Mouse (Mus musculus) MEL (cell line): ENCODE results near the gene Acss2. TPM values are rescaled to one million over a fixed set of nuclear protein-coding genes. Genes with fewer than 3 reads are reported as not detected.

Experiments used
- DNase-seq: peaks from one replicate; pipeline ENCODE4 v3.0.0; 2011; ENCODE audit warnings: low read depth, low spot score
- H3K27ac ChIP-seq: 2 replicates; pipeline ENCODE4 v1.5.1; 2012; ENCODE audit warnings: low read depth, mild to moderate bottlenecking, control low read depth, low read length, moderate library complexity; ENCODE audit not compliant: control insufficient read depth
- H3K27me3 ChIP-seq, 2 experiments: fragments of 150-350 bp in 1 of 2; sonication (generic) in 1 of 2; 2 replicates each; pipeline ENCODE4 v1.6.1; 2012; ENCODE audit warnings: low read length in 2 of 2, mild to moderate bottlenecking in 2 of 2, improper control_type of control experiment in 1 of 2, moderate library complexity in 1 of 2; ENCODE audit not compliant: insufficient read depth in 2 of 2, control insufficient read depth in 1 of 2
- H3K36me3 ChIP-seq, 2 experiments: 2 replicates each; pipeline ENCODE4 v1.6.1; 2012 to 2014; ENCODE audit warnings: low read length in 2 of 2, improper control_type of control experiment in 1 of 2, inconsistent platforms in 1 of 2, mild to moderate bottlenecking in 1 of 2; ENCODE audit not compliant: insufficient read depth in 2 of 2, control insufficient read depth in 1 of 2
- H3K4me1 ChIP-seq, 2 experiments: fragments of 150-350 bp in 1 of 2; sonication (generic) in 1 of 2; 2 replicates each; pipeline ENCODE4 v1.6.1; 2012; ENCODE audit warnings: low read length in 2 of 2, improper control_type of control experiment in 1 of 2, mild to moderate bottlenecking in 1 of 2; ENCODE audit not compliant: insufficient read depth in 2 of 2, control insufficient read depth in 1 of 2
- H3K4me3 ChIP-seq, 2 experiments: fragments of 150-350 bp in 1 of 2; sonication (generic) in 1 of 2; 2 replicates each; pipeline ENCODE4 v1.5.1; 2012; ENCODE audit warnings: low read depth in 2 of 2, low read length in 2 of 2, mild to moderate bottlenecking in 2 of 2, moderate library complexity in 2 of 2, control low read depth in 1 of 2, improper control_type of control experiment in 1 of 2; ENCODE audit not compliant: control insufficient read depth in 1 of 2, insufficient read depth in 1 of 2
- H3K79me2 ChIP-seq: 2 replicates; pipeline ENCODE4 v1.6.1; 2012; ENCODE audit warnings: mild to moderate bottlenecking, low read length, moderate library complexity; ENCODE audit not compliant: control insufficient read depth, poor library complexity, insufficient read depth
- H3K9ac ChIP-seq: 2 replicates; pipeline ENCODE4 v1.6.1; 2012; ENCODE audit warnings: low read depth, mild to moderate bottlenecking, control low read depth, low read length, moderate library complexity; ENCODE audit not compliant: control insufficient read depth, poor library complexity, severe bottlenecking
- H3K9me3 ChIP-seq: fragments of 150-350 bp; sonication (generic); replicated peaks from 2 replicates; pipeline ENCODE4 v1.6.1; 2012; ENCODE audit warnings: mild to moderate bottlenecking, low read length, improper control_type of control experiment, moderate library complexity; ENCODE audit not compliant: insufficient read depth
- BHLHE40 ChIP-seq: IDR thresholded peaks from 2 replicates; pipeline ENCODE4 v1.6.1; 2012; ENCODE audit warnings: low read depth, mild to moderate bottlenecking, inconsistent platforms, low read length, improper control_type of control experiment, borderline replicate concordance
- CHD2 ChIP-seq: IDR thresholded peaks from 2 replicates; pipeline ENCODE4 v1.6.1; 2011; ENCODE audit warnings: low read length, improper control_type of control experiment
- CTCF ChIP-seq, 3 experiments: IDR thresholded peaks in 2 of 3; conservative IDR thresholded peaks in 1 of 3; 2 replicates each; pipeline ENCODE4 v1.5.1; 2011 to 2012; ENCODE audit warnings: low read length in 3 of 3, low read depth in 2 of 3, mild to moderate bottlenecking in 2 of 3, improper control_type of control experiment in 1 of 3, inconsistent platforms in 1 of 3, mixed read lengths in 1 of 3, moderate library complexity in 1 of 3; ENCODE audit not compliant: control insufficient read depth in 1 of 3, insufficient read depth in 1 of 3, poor library complexity in 1 of 3, severe bottlenecking in 1 of 3
- E2F4 ChIP-seq: IDR thresholded peaks from 2 replicates; pipeline ENCODE4 v1.6.1; 2011; ENCODE audit warnings: low read depth, low read length, improper control_type of control experiment, borderline replicate concordance
- ELF1 ChIP-seq: IDR thresholded peaks from 2 replicates; pipeline ENCODE4 v1.6.1; 2014; ENCODE audit warnings: low read depth, mild to moderate bottlenecking, inconsistent platforms, low read length, improper control_type of control experiment, moderate library complexity
- ETS1 ChIP-seq: IDR thresholded peaks from 2 replicates; pipeline ENCODE4 v1.6.1; 2012; ENCODE audit warnings: low read depth, mild to moderate bottlenecking, inconsistent platforms, low read length, improper control_type of control experiment, moderate library complexity
- GABPA ChIP-seq: IDR thresholded peaks from 2 replicates; pipeline ENCODE4 v1.6.1; 2012; ENCODE audit warnings: low read depth, mild to moderate bottlenecking, inconsistent platforms, low read length, improper control_type of control experiment, moderate library complexity
- GATA1 ChIP-seq: IDR thresholded peaks from 2 replicates; pipeline ENCODE4 v1.6.1; 2011; ENCODE audit warnings: low read depth, low read length, improper control_type of control experiment
- HCFC1 ChIP-seq: IDR thresholded peaks from 2 replicates; pipeline ENCODE4 v1.6.1; 2012; ENCODE audit warnings: low read depth, mild to moderate bottlenecking, inconsistent platforms, low read length, improper control_type of control experiment, moderate library complexity
- JUND ChIP-seq: IDR thresholded peaks from 2 replicates; pipeline ENCODE4 v1.6.1; 2011; ENCODE audit warnings: low read depth, mild to moderate bottlenecking, improper control_type of control experiment, low read length
- MAFK ChIP-seq: IDR thresholded peaks from 2 replicates; pipeline ENCODE4 v1.6.1; 2011; ENCODE audit warnings: low read depth, mild to moderate bottlenecking, low read length, improper control_type of control experiment, borderline replicate concordance
- MAX ChIP-seq: IDR thresholded peaks from 2 replicates; pipeline ENCODE4 v1.6.1; 2011; ENCODE audit warnings: low read length, improper control_type of control experiment
- MAZ ChIP-seq: IDR thresholded peaks from 2 replicates; pipeline ENCODE4 v1.6.1; 2012; ENCODE audit warnings: low read depth, mild to moderate bottlenecking, inconsistent platforms, low read length, improper control_type of control experiment
- MEF2A ChIP-seq: IDR thresholded peaks from 2 replicates; pipeline ENCODE4 v1.6.1; 2014; ENCODE audit warnings: low read depth, mild to moderate bottlenecking, inconsistent platforms, low read length, improper control_type of control experiment; ENCODE audit not compliant: poor library complexity, insufficient replicate concordance, severe bottlenecking; ENCODE audit errors: extremely low read depth
- MXI1 ChIP-seq: IDR thresholded peaks from 2 replicates; pipeline ENCODE4 v1.6.1; 2011; ENCODE audit warnings: mild to moderate bottlenecking, low read depth, low read length, improper control_type of control experiment
- MYB ChIP-seq: IDR thresholded peaks from 2 replicates; pipeline ENCODE4 v1.6.1; 2011; ENCODE audit warnings: mild to moderate bottlenecking, low read depth, low read length, improper control_type of control experiment
- MYC ChIP-seq: IDR thresholded peaks from 2 replicates; pipeline ENCODE4 v1.6.1; 2011; ENCODE audit warnings: low read depth, mild to moderate bottlenecking, low read length, improper control_type of control experiment, moderate library complexity
- NELFE ChIP-seq: IDR thresholded peaks from 2 replicates; pipeline ENCODE4 v1.6.1; 2011; ENCODE audit warnings: low read depth, low read length, improper control_type of control experiment
- NRF1 ChIP-seq: IDR thresholded peaks from 2 replicates; pipeline ENCODE4 v1.6.1; 2014; ENCODE audit warnings: low read depth, mild to moderate bottlenecking, inconsistent platforms, low read length, improper control_type of control experiment, moderate library complexity; ENCODE audit not compliant: poor library complexity, insufficient read depth, severe bottlenecking
- POLR2A ChIP-seq, 2 experiments: IDR thresholded peaks; 2 replicates each; pipeline ENCODE4 v1.6.1; 2011 to 2012; ENCODE audit warnings: low read length in 2 of 2, mild to moderate bottlenecking in 2 of 2, control low read depth in 1 of 2, improper control_type of control experiment in 1 of 2, low read depth in 1 of 2, moderate library complexity in 1 of 2; ENCODE audit not compliant: control insufficient read depth in 1 of 2, insufficient read depth in 1 of 2, poor library complexity in 1 of 2
- POLR2AphosphoS2 ChIP-seq: IDR thresholded peaks from 2 replicates; pipeline ENCODE4 v1.6.1; 2011; ENCODE audit warnings: low read length, improper control_type of control experiment
- POLR2AphosphoS5 ChIP-seq: IDR thresholded peaks from 2 replicates; pipeline ENCODE4 v1.6.1; 2012; ENCODE audit warnings: low read depth, borderline replicate concordance, mild to moderate bottlenecking, inconsistent platforms, low read length, moderate library complexity, mixed read lengths
- RAD21 ChIP-seq: IDR thresholded peaks from 2 replicates; pipeline ENCODE4 v1.6.1; 2011; ENCODE audit warnings: mild to moderate bottlenecking, low read depth, low read length, improper control_type of control experiment
- SIN3A ChIP-seq: IDR thresholded peaks from 2 replicates; pipeline ENCODE4 v1.6.1; 2012; ENCODE audit warnings: low read length, improper control_type of control experiment, inconsistent platforms
- SMC3 ChIP-seq: IDR thresholded peaks from 2 replicates; pipeline ENCODE4 v1.6.1; 2011; ENCODE audit warnings: low read depth, low read length, improper control_type of control experiment
- TAL1 ChIP-seq: IDR thresholded peaks from 2 replicates; pipeline ENCODE4 v1.6.1; 2012; ENCODE audit warnings: mild to moderate bottlenecking, inconsistent platforms, low read length, moderate library complexity, mixed read lengths
- TBP ChIP-seq: IDR thresholded peaks from 2 replicates; pipeline ENCODE4 v1.8.0; 2011; ENCODE audit warnings: low read depth, low read length, improper control_type of control experiment
- TCF12 ChIP-seq: IDR thresholded peaks from 2 replicates; pipeline ENCODE4 v1.6.1; 2014; ENCODE audit warnings: low read depth, mild to moderate bottlenecking, inconsistent platforms, low read length, improper control_type of control experiment, moderate library complexity
- UBTF ChIP-seq: IDR thresholded peaks from 2 replicates; pipeline ENCODE4 v1.6.1; 2012; ENCODE audit warnings: low read depth, mild to moderate bottlenecking, inconsistent platforms, low read length, improper control_type of control experiment, moderate library complexity, borderline replicate concordance; ENCODE audit not compliant: insufficient read depth
- USF1 ChIP-seq: IDR thresholded peaks from 2 replicates; pipeline ENCODE4 v1.6.1; 2014; ENCODE audit warnings: low read depth, mild to moderate bottlenecking, inconsistent platforms, low read length, improper control_type of control experiment, moderate library complexity
- USF2 ChIP-seq, 2 experiments: IDR thresholded peaks; 2 replicates each; pipeline ENCODE4 v1.6.1; 2011 to 2012; ENCODE audit warnings: improper control_type of control experiment in 2 of 2, low read length in 2 of 2, borderline replicate concordance in 1 of 2, inconsistent platforms in 1 of 2, low read depth in 1 of 2, mild to moderate bottlenecking in 1 of 2; ENCODE audit not compliant: insufficient read depth in 1 of 2
- ZC3H11A ChIP-seq: IDR thresholded peaks from 2 replicates; pipeline ENCODE4 v1.6.1; 2012; ENCODE audit warnings: low read depth, mild to moderate bottlenecking, inconsistent platforms, low read length, improper control_type of control experiment
- ZKSCAN1 ChIP-seq: IDR thresholded peaks from 2 replicates; pipeline ENCODE4 v1.6.1; 2012; ENCODE audit warnings: low read depth, mild to moderate bottlenecking, inconsistent platforms, low read length, improper control_type of control experiment, moderate library complexity
- ZNF384 ChIP-seq: IDR thresholded peaks from 2 replicates; pipeline ENCODE4 v1.6.1; 2012; ENCODE audit warnings: low read depth, mild to moderate bottlenecking, inconsistent platforms, low read length, improper control_type of control experiment
- polyA plus RNA-seq, 2 experiments: library from polyadenylated mRNA; stranded (reverse) in 1 of 2; unstranded in 1 of 2; fragments of >175 nt in 1 of 2; fragments of >200 nt in 1 of 2; gene quantifications; 2 replicates each; pipeline versions ENCODE4 v1.2.1 to v1.2.4; 2012; ENCODE audit warnings: low replicate concordance in 2 of 2, low read depth in 1 of 2; ENCODE audit not compliant: insufficient read length in 2 of 2, insufficient read depth in 1 of 2, missing spikeins in 1 of 2
- total RNA-seq: library from RNA; depleted of rRNA; stranded (reverse); fragments of 300-350 nt; gene quantifications from 2 replicates; pipeline ENCODE4 v1.2.3, GENCODE M21; 2012; rRNA removed

The Acss2 gene
- 2.9 and 5.4 TPM in 2 replicates for total RNA-seq
- 10 to 100 TPM in 1 of 2 experiments, not detected in 1; 11.0 TPM for polyA plus RNA-seq

- Histone ChIP-seq H3K36me3 (peaks cover 0 to 6% of the 10 kb centered on the region in 2 experiments; a peak in 1 of 4 replicates), H3K27me3 (no peaks in the 10 kb centered on the region), H3K4me1 (peaks cover 2 to 3% of the 10 kb centered on the region in 2 experiments), H3K9me3 (no peaks in the 10 kb centered on the region), H3K79me2 (peaks cover 2% of the 10 kb centered on the region; the same call in 1 of the 2 replicates), H3K27ac (no peak within 1 kb of the TSS), H3K4me3 (peak within 1 kb of the TSS; percentile 65 to 96), H3K9ac (peak within 1 kb of the TSS; percentile 72)
- peak; percentile 99 for DNase-seq
- TF ChIP-seq POLR2AphosphoS2 (no peak), GATA1 (no peak), TBP (0 out of 2 replicates have a peak, but pooled peaks have one; percentile 53), MYC (no peak), TAL1 (0 out of 2 replicates have a peak, but pooled peaks have one; percentile 14), HCFC1 (no peak), ELF1 (0 out of 2 replicates have a peak, but pooled peaks have one; percentile 22), MAFK (no peak), SIN3A (peak; percentile 70), MAX (no peak), ZC3H11A (peak; percentile 68), E2F4 (no peak), CTCF (IDR thresholded peaks at IDR 0.05 in 2 of 3, conservative IDR thresholded peaks at IDR 0.05 in 1 of 3; ENCODE audit: control insufficient read depth in 1 of 3, insufficient read depth in 1 of 3, low read depth in 2 of 3, low read length in 3 of 3, poor library complexity in 1 of 3, severe bottlenecking in 1 of 3) (peak; percentile 54 to 89 (median 88)), NELFE (no peak), TCF12 (no peak), BHLHE40 (no peak), UBTF (0 out of 2 replicates have a peak, but pooled peaks have one; percentile 79), GABPA (no peak), SMC3 (peak; percentile 88), ZKSCAN1 (no peak), MXI1 (peak; percentile 67), MYB (no peak), ZNF384 (no peak), POLR2A (IDR thresholded peaks at IDR 0.05; ENCODE audit: control insufficient read depth in 1 of 2, insufficient read depth in 1 of 2, low read depth in 1 of 2, low read length in 2 of 2, poor library complexity in 1 of 2) (peak; percentile 38 to 51; a peak in 1 of 4 replicates), POLR2AphosphoS5 (no peak), RAD21 (peak; percentile 63), USF1 (0 out of 2 replicates have a peak, but pooled peaks have one; percentile 2), CHD2 (no peak), JUND (no peak), MAZ (peak; percentile 61; the same call in 1 of the 2 replicates), MEF2A (no peak), USF2 (IDR thresholded peaks at IDR 0.05; ENCODE audit: borderline replicate concordance in 1 of 2, insufficient read depth in 1 of 2, low read depth in 1 of 2, low read length in 2 of 2) (no peak), NRF1 (0 out of 2 replicates have a peak, but pooled peaks have one; percentile 17), ETS1 (no peak)
Measured at GRCm38 (mm10) chr2:155517455-155518423, at the start of gene Acss2, which contains the start of gene Ggt7. Gene Acss2, plus strand, starts transcription at chr2:155517948. Gene Ggt7, minus strand, starts transcription at chr2:155518237.
